Comparison of ENCODE assay signal across 28 mouse cellular contexts in the genomic region with DNA sequence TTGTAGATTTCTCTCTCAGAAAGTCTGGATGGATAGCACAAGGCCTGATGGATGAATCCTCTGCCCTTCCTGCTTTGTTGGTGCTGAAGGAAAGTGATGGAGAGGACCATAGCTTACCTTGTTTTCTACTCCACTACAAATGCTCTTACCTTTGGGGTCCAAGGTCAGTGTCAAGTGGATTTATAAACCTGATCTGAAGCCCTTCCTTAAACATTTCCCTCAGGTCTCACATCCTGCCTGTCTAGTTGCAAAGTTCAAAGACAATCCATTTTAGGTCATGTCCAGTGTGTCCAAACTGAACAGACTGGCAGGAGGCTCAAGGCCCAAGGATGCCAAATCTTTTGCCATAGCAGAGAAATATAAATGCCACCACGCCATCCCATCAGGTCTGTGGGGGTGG. TPM values are rescaled to one million over a fixed set of nuclear protein-coding genes. Genes with fewer than 3 reads are reported as not detected.
DNase-seq lines count a peak whose midpoint lies in the region; ATAC-seq lines count a peak whose summit lies in the region.
"Had no signal": no experiment of that assay in that cellular context is flagged by ENCODE, and none has a peak within 500 bp of the region (broad histone marks: within the 10 kb centered on the region; RNA-seq: fewer than 3 reads in every experiment).

No protein-coding gene starts in this region.

- peak; percentile 20 for DNase-seq in embryo, embryonic 10.5 days (ENCODE audit: low spot score)
- no peak for DNase-seq in embryo, embryonic 10 days (ENCODE audit: low spot score)
- peak; percentile 91 for DNase-seq in midbrain, embryonic 11.5 days (ENCODE audit: low spot score, missing footprints)
- no peak for DNase-seq in hindbrain, embryonic 14.5 days (ENCODE audit: low spot score)
- no peak for DNase-seq in thymus, postnatal 10 days (ENCODE audit: low spot score in 2 of 2)
- DNase-seq: adrenal gland, postnatal 10 days; B cell, adult 2 months; cerebellum, adult 11 months; cerebellum, adult 8-10 months; cerebellum, postnatal 14 days; gastrocnemius, postnatal 10 days; heart, adult 18-20 months; heart, postnatal 10 days; heart, postnatal 4 days had no signal

- no peak overlapping the region for H3K4me2 ChIP-seq in midbrain, embryonic 11.5 days
- no peak overlapping the region for H3K4me2 ChIP-seq in midbrain, embryonic 15.5 days
- H3K4me2 ChIP-seq in hindbrain, embryonic 14.5 days (replicated peaks), result no peak overlapping the region
- H3K4me2 ChIP-seq in neural tube, embryonic 12.5 days (replicated peaks), result peak overlapping the region; percentile 75; the same call in 1 of the 2 replicates

- no peak overlapping the region for H3K27ac ChIP-seq in midbrain, embryonic 11.5 days (ENCODE audit: low read depth, low read length)
- no peak overlapping the region for H3K27ac ChIP-seq in midbrain, embryonic 15.5 days
- peak overlapping the region; percentile 79 for H3K27ac ChIP-seq in hindbrain, embryonic 14.5 days
- 0 out of 2 replicates have a peak overlapping the region, but pooled peaks have one; percentile 77 for H3K27ac ChIP-seq in neural tube, embryonic 12.5 days
- H3K27ac ChIP-seq: embryonic facial prominence, embryonic 15.5 days; forebrain, embryonic 12.5 days had no signal

- no peak overlapping the region for H3K9ac ChIP-seq in midbrain, embryonic 11.5 days (ENCODE audit: low read length)
- H3K9ac ChIP-seq in midbrain, embryonic 15.5 days, result no peak overlapping the region
- H3K9ac ChIP-seq in hindbrain, embryonic 14.5 days, result 0 out of 2 replicates have a peak overlapping the region, but pooled peaks have one; percentile 64
- H3K9ac ChIP-seq in neural tube, embryonic 12.5 days, result no peak overlapping the region
- H3K9ac ChIP-seq: forebrain, embryonic 12.5 days had no signal

- peaks cover 91% of the 10 kb centered on the region for H3K27me3 ChIP-seq in midbrain, embryonic 11.5 days (ENCODE audit: control insufficient read depth, insufficient read depth, low read length)
- H3K27me3 ChIP-seq in midbrain, embryonic 15.5 days (replicated peaks), result peaks cover 90% of the 10 kb centered on the region
- peaks cover 90% of the 10 kb centered on the region for H3K27me3 ChIP-seq in hindbrain, embryonic 14.5 days (ENCODE audit: control insufficient read depth, insufficient read depth, low read length)
- no peaks in the 10 kb centered on the region for H3K27me3 ChIP-seq in neural tube, embryonic 12.5 days (replicated peaks)

- no peak overlapping the region for H3K4me3 ChIP-seq in midbrain, embryonic 11.5 days (ENCODE audit: low read depth, low read length)
- H3K4me3 ChIP-seq in midbrain, embryonic 15.5 days, result no peak overlapping the region
- H3K4me3 ChIP-seq in hindbrain, embryonic 14.5 days (replicated peaks; ENCODE audit: low read length), result no peak overlapping the region
- H3K4me3 ChIP-seq in neural tube, embryonic 12.5 days, result no peak overlapping the region
- H3K4me3 ChIP-seq: erythroblast, embryonic 14.5 days had no signal

- ATAC-seq in midbrain, embryonic 11.5 days (ENCODE audit: low FRiP score), result no peak
- ATAC-seq in midbrain, embryonic 15.5 days (replicated peaks), result no peak
- no peak for ATAC-seq in hindbrain, embryonic 14.5 days (ENCODE audit: low FRiP score)
- no peak for ATAC-seq in neural tube, embryonic 12.5 days (ENCODE audit: low FRiP score, low read depth)
- no peak for ATAC-seq in activated CD4-positive, CD25-positive, alpha-beta regulatory T cell, adult 4 months
- ATAC-seq: CD4-positive, CD25-positive, alpha-beta regulatory T cell, adult 4 months; forebrain, embryonic 16.5 days; inflammation-experienced regulatory T-cells, adult 6 months had no signal

- no peaks in the 10 kb centered on the region for H3K36me3 ChIP-seq in midbrain, embryonic 11.5 days (ENCODE audit: control insufficient read depth, insufficient read depth, low read length)
- H3K36me3 ChIP-seq in midbrain, embryonic 15.5 days (replicated peaks), result no peaks in the 10 kb centered on the region
- H3K36me3 ChIP-seq in hindbrain, embryonic 14.5 days (replicated peaks; ENCODE audit: control insufficient read depth, insufficient read depth), result peaks cover 1% of the 10 kb centered on the region; the same call in 1 of the 2 replicates
- peaks cover 4% of the 10 kb centered on the region for H3K36me3 ChIP-seq in neural tube, embryonic 12.5 days
- H3K36me3 ChIP-seq: embryonic facial prominence, embryonic 15.5 days; forebrain, embryonic 12.5 days; G1E; heart, embryonic 10.5 days had no signal

- no peaks in the 10 kb centered on the region for H3K9me3 ChIP-seq in midbrain, embryonic 11.5 days (ENCODE audit: control insufficient read depth, low read length)
- H3K9me3 ChIP-seq in midbrain, embryonic 15.5 days, result no peaks in the 10 kb centered on the region
- H3K9me3 ChIP-seq in hindbrain, embryonic 14.5 days (ENCODE audit: control insufficient read depth, low read length), result no peaks in the 10 kb centered on the region
- H3K9me3 ChIP-seq in neural tube, embryonic 12.5 days, result no peaks in the 10 kb centered on the region
- H3K9me3 ChIP-seq: embryonic facial prominence, embryonic 15.5 days; forebrain, embryonic 12.5 days; heart, embryonic 10.5 days had no signal

- H3K4me1 ChIP-seq in midbrain, embryonic 11.5 days (ENCODE audit: control insufficient read depth, insufficient read depth, low read length), result peaks cover 9% of the 10 kb centered on the region
- H3K4me1 ChIP-seq in midbrain, embryonic 15.5 days, result peaks cover 17% of the 10 kb centered on the region
- peaks cover 21% of the 10 kb centered on the region for H3K4me1 ChIP-seq in hindbrain, embryonic 14.5 days (replicated peaks; ENCODE audit: control insufficient read depth, insufficient read depth, low read length)
- H3K4me1 ChIP-seq in neural tube, embryonic 12.5 days, result peaks cover 64% of the 10 kb centered on the region

- WGBS in midbrain, embryonic 11.5 days, result 67% methylated on average over 1 of the region's 1 CpGs
- WGBS in midbrain, embryonic 15.5 days, result 60% methylated on average over 1 of the region's 1 CpGs
- WGBS in hindbrain, embryonic 14.5 days, result 82% methylated on average over 1 of the region's 1 CpGs
- WGBS in neural tube, embryonic 12.5 days, result 86% methylated on average over 1 of the region's 1 CpGs

RNA-seq across cellular contexts. Expression of a gene that starts 10.9 kb away (rescaled TPM):
- not detected in 2 replicates for polyA plus RNA-seq in midbrain, embryonic 11.5 days (2014; fragmentation: Nextera tagmentation; extraction: Ambion mirVana)
- not detected in 2 replicates for polyA plus RNA-seq in midbrain, embryonic 15.5 days (2015; fragmentation: Nextera tagmentation; extraction: Ambion mirVana)
- polyA plus RNA-seq in hindbrain, embryonic 14.5 days (2014; fragmentation: Nextera tagmentation; extraction: Ambion mirVana), result 0.64 and 0.76 TPM in 2 replicates
- polyA plus RNA-seq in neural tube, embryonic 12.5 days (2016; fragmentation: Nextera tagmentation; extraction: Ambion mirVana), result 6.8 and 7.8 TPM in 2 replicates
- not detected for polyA plus RNA-seq in activated CD4-positive, CD25-positive, alpha-beta regulatory T cell, adult 4 months (2017; shearing (Covaris generic))
- polyA plus RNA-seq: CD4-positive, CD25-positive, alpha-beta regulatory T cell, adult 4 months; erythroblast, embryonic 14.5 days; forebrain, embryonic 16.5 days; G1E; heart, embryonic 14.5 days; inflammation-experienced regulatory T-cells, adult 6 months had no signal

RNA-seq across cellular contexts. Expression of a gene that starts 25.3 kb away (rescaled TPM):
- not detected in 2 replicates for polyA plus RNA-seq in midbrain, embryonic 11.5 days (2014; fragmentation: Nextera tagmentation; extraction: Ambion mirVana)
- polyA plus RNA-seq in midbrain, embryonic 15.5 days (2015; fragmentation: Nextera tagmentation; extraction: Ambion mirVana), result not detected in 2 replicates
- 0.82 and 1.3 TPM in 2 replicates for polyA plus RNA-seq in hindbrain, embryonic 14.5 days (2014; fragmentation: Nextera tagmentation; extraction: Ambion mirVana)
- polyA plus RNA-seq in neural tube, embryonic 12.5 days (2016; fragmentation: Nextera tagmentation; extraction: Ambion mirVana), result 6.9 and 9.1 TPM in 2 replicates
- polyA plus RNA-seq in activated CD4-positive, CD25-positive, alpha-beta regulatory T cell, adult 4 months (2017; shearing (Covaris generic)), result not detected
- polyA plus RNA-seq: CD4-positive, CD25-positive, alpha-beta regulatory T cell, adult 4 months; embryonic facial prominence, embryonic 11.5 days; erythroblast, embryonic 14.5 days; forebrain, embryonic 12.5 days; forebrain, embryonic 16.5 days; frontal cortex, adult 2 months; heart, embryonic 14.5 days; inflammation-experienced regulatory T-cells, adult 6 months had no signal

RNA-seq across cellular contexts. Expression of a gene that starts 40.1 kb away (rescaled TPM):
- polyA plus RNA-seq in midbrain, embryonic 11.5 days (2014; fragmentation: Nextera tagmentation; extraction: Ambion mirVana), result not detected in 2 replicates
- not detected in 2 replicates for polyA plus RNA-seq in midbrain, embryonic 15.5 days (2015; fragmentation: Nextera tagmentation; extraction: Ambion mirVana)
- polyA plus RNA-seq in hindbrain, embryonic 14.5 days (2014; fragmentation: Nextera tagmentation; extraction: Ambion mirVana), result 3.1 and 4.3 TPM in 2 replicates
- polyA plus RNA-seq in neural tube, embryonic 12.5 days (2016; fragmentation: Nextera tagmentation; extraction: Ambion mirVana), result 14.2 and 16.0 TPM in 2 replicates
- not detected for polyA plus RNA-seq in activated CD4-positive, CD25-positive, alpha-beta regulatory T cell, adult 4 months (2017; shearing (Covaris generic))
- polyA plus RNA-seq: CD4-positive, CD25-positive, alpha-beta regulatory T cell, adult 4 months; forebrain, embryonic 12.5 days; forebrain, embryonic 16.5 days; frontal cortex, adult 2 months; inflammation-experienced regulatory T-cells, adult 6 months had no signal

RNA-seq across cellular contexts. Expression of a gene that starts 40.1 kb away (rescaled TPM):
- 0.07 and 0.14 TPM in 2 replicates for polyA plus RNA-seq in midbrain, embryonic 11.5 days (2014; fragmentation: Nextera tagmentation; extraction: Ambion mirVana)
- polyA plus RNA-seq in midbrain, embryonic 15.5 days (2015; fragmentation: Nextera tagmentation; extraction: Ambion mirVana), result 0.09 and 0.21 TPM in 2 replicates
- polyA plus RNA-seq in hindbrain, embryonic 14.5 days (2014; fragmentation: Nextera tagmentation; extraction: Ambion mirVana), result 44.9 and 55.1 TPM in 2 replicates
- polyA plus RNA-seq in neural tube, embryonic 12.5 days (2016; fragmentation: Nextera tagmentation; extraction: Ambion mirVana), result 55.9 and 68.9 TPM in 2 replicates
- polyA plus RNA-seq in activated CD4-positive, CD25-positive, alpha-beta regulatory T cell, adult 4 months (2017; shearing (Covaris generic)), result not detected
- polyA plus RNA-seq: CD4-positive, CD25-positive, alpha-beta regulatory T cell, adult 4 months; erythroblast, embryonic 14.5 days; forebrain, embryonic 12.5 days; forebrain, embryonic 16.5 days; frontal cortex, adult 2 months; inflammation-experienced regulatory T-cells, adult 6 months had no signal

RNA-seq across cellular contexts. Expression of a gene that starts 47.4 kb away (rescaled TPM):
- polyA plus RNA-seq in midbrain, embryonic 11.5 days (2014; fragmentation: Nextera tagmentation; extraction: Ambion mirVana), result 0.11 TPM in 1 of 2 replicates, not detected in the other
- polyA plus RNA-seq in midbrain, embryonic 15.5 days (2015; fragmentation: Nextera tagmentation; extraction: Ambion mirVana), result 0.08 and 0.10 TPM in 2 replicates
- polyA plus RNA-seq in hindbrain, embryonic 14.5 days (2014; fragmentation: Nextera tagmentation; extraction: Ambion mirVana), result 2.1 and 3.3 TPM in 2 replicates
- 20.8 and 21.4 TPM in 2 replicates for polyA plus RNA-seq in neural tube, embryonic 12.5 days (2016; fragmentation: Nextera tagmentation; extraction: Ambion mirVana)
- polyA plus RNA-seq in activated CD4-positive, CD25-positive, alpha-beta regulatory T cell, adult 4 months (2017; shearing (Covaris generic)), result not detected
- polyA plus RNA-seq: CD4-positive, CD25-positive, alpha-beta regulatory T cell, adult 4 months; erythroblast, embryonic 14.5 days; forebrain, embryonic 12.5 days; forebrain, embryonic 16.5 days; G1E; inflammation-experienced regulatory T-cells, adult 6 months had no signal

Comparison
In these comparisons a context has a peak if more than half of its experiments do, and no peak if none do; other contexts are left out.
1. DNase-seq: peak in embryo, embryonic 10.5 days (single experiment) and midbrain, embryonic 11.5 days (single experiment); none in embryo, embryonic 10 days (single experiment), hindbrain, embryonic 14.5 days (single experiment) and thymus, postnatal 10 days (0 of 2).
2. H3K27ac ChIP-seq: peak in hindbrain, embryonic 14.5 days (single experiment) and neural tube, embryonic 12.5 days (single experiment); none in midbrain, embryonic 11.5 days (single experiment) and midbrain, embryonic 15.5 days (single experiment).